Mouse (Mus musculus) frontal cortex, adult 2 months (tissue): ENCODE results near the gene Cdk2ap2. TPM values are rescaled to one million over a fixed set of nuclear protein-coding genes. Genes with fewer than 3 reads are reported as not detected.

Experiments
- polyA plus RNA-seq: library from polyadenylated mRNA; depleted of rRNA; stranded (reverse); fragments of >200 nt; gene quantifications from 2 replicates; pipeline ENCODE4 v1.2.3, GENCODE M21; 2012; rRNA removed

Cdk2ap2 gene
- polyA plus RNA-seq, 1 experiment, result 50.3 TPM

Other genes starting within 250 kb of the Cdk2ap2 start
- 121 and 123 TPM in 2 replicates for gene Chka, start 245.4 kb upstream of the Cdk2ap2 start, polyA plus RNA-seq
- gene Tcirg1, start 190.0 kb upstream of the Cdk2ap2 start, polyA plus RNA-seq, result 45.5 and 48.1 TPM in 2 replicates
- gene Ndufs8, start 184.4 kb upstream of the Cdk2ap2 start, polyA plus RNA-seq, result 283 and 291 TPM in 2 replicates
- 7.9 and 8.5 TPM in 2 replicates for gene Aldh3b1, start 167.4 kb upstream of the Cdk2ap2 start, polyA plus RNA-seq
- gene Unc93b1, start 162.0 kb upstream of the Cdk2ap2 start, polyA plus RNA-seq, result 31.5 and 34.7 TPM in 2 replicates
- gene Aldh3b3, start 138.5 kb upstream of the Cdk2ap2 start, polyA plus RNA-seq, result 0.38 and 0.58 TPM in 2 replicates
- 3.5 and 3.6 TPM in 2 replicates for gene Aldh3b2, start 124.9 kb upstream of the Cdk2ap2 start, polyA plus RNA-seq
- gene Acy3, start 110.6 kb upstream of the Cdk2ap2 start, polyA plus RNA-seq, result 5.6 and 5.8 TPM in 2 replicates
- gene Tbx10, start 104.4 kb upstream of the Cdk2ap2 start, polyA plus RNA-seq, result not detected in 2 replicates
- gene Nudt8, start 96.6 kb upstream of the Cdk2ap2 start, polyA plus RNA-seq, result 7.1 and 8.4 TPM in 2 replicates
- 6.3 TPM in 2 replicates for gene Gm49405, start 96.6 kb upstream of the Cdk2ap2 start, polyA plus RNA-seq
- 287 and 325 TPM in 2 replicates for gene Doc2g, start 93.9 kb upstream of the Cdk2ap2 start, polyA plus RNA-seq
- gene Ndufv1, start 84.4 kb upstream of the Cdk2ap2 start, polyA plus RNA-seq, result 248 and 270 TPM in 2 replicates
- gene Gstp1, start 59.2 kb upstream of the Cdk2ap2 start, polyA plus RNA-seq, result 454 and 506 TPM in 2 replicates
- 5.1 and 14.7 TPM in 2 replicates for gene Gstp2, start 51.2 kb upstream of the Cdk2ap2 start, polyA plus RNA-seq
- not detected in 2 replicates for gene Gstp3, start 37.6 kb upstream of the Cdk2ap2 start, polyA plus RNA-seq
- gene Cabp2, start 15.6 kb upstream of the Cdk2ap2 start, polyA plus RNA-seq, result not detected in 2 replicates
- gene Pitpnm1, start 2.8 kb downstream of the Cdk2ap2 start, polyA plus RNA-seq, result 290 and 305 TPM in 2 replicates
- 162 and 174 TPM in 2 replicates for gene Aip, start 28.7 kb downstream of the Cdk2ap2 start, polyA plus RNA-seq
- gene Gpr152, start 42.6 kb downstream of the Cdk2ap2 start, polyA plus RNA-seq, result 0.06 and 0.11 TPM in 2 replicates
- gene Cabp4, start 46.9 kb downstream of the Cdk2ap2 start, polyA plus RNA-seq, result 0.12 and 0.17 TPM in 2 replicates
- 183 and 225 TPM in 2 replicates for gene Coro1b, start 51.4 kb downstream of the Cdk2ap2 start, polyA plus RNA-seq
- gene Ptprcap, start 56.4 kb downstream of the Cdk2ap2 start, polyA plus RNA-seq, result 1.9 and 2.3 TPM in 2 replicates
- 82.4 and 85.6 TPM in 2 replicates for gene Rps6kb2, start 66.2 kb downstream of the Cdk2ap2 start, polyA plus RNA-seq
- 10.7 and 14.3 TPM in 2 replicates for gene Carns1, start 78.3 kb downstream of the Cdk2ap2 start, polyA plus RNA-seq
- 2.6 and 3.3 TPM in 2 replicates for gene Tbc1d10c, start 94.1 kb downstream of the Cdk2ap2 start, polyA plus RNA-seq
- 347 and 379 TPM in 2 replicates for gene Ppp1ca, start 94.9 kb downstream of the Cdk2ap2 start, polyA plus RNA-seq
- 18.4 and 19.3 TPM in 2 replicates for gene Rad9a, start 104.5 kb downstream of the Cdk2ap2 start, polyA plus RNA-seq
- 3.9 and 4.5 TPM in 2 replicates for gene Clcf1, start 117.1 kb downstream of the Cdk2ap2 start, polyA plus RNA-seq
- gene AC109138.7, start 117.2 kb downstream of the Cdk2ap2 start, polyA plus RNA-seq, result not detected in 2 replicates
- gene Pold4, start 134.7 kb downstream of the Cdk2ap2 start, polyA plus RNA-seq, result 35.0 and 39.4 TPM in 2 replicates
- 98.6 and 106 TPM in 2 replicates for gene Ssh3, start 172.0 kb downstream of the Cdk2ap2 start, polyA plus RNA-seq
- 73.1 and 77.0 TPM in 2 replicates for gene Ankrd13d, start 186.0 kb downstream of the Cdk2ap2 start, polyA plus RNA-seq
- gene Grk2, start 209.0 kb downstream of the Cdk2ap2 start, polyA plus RNA-seq, result 183 and 199 TPM in 2 replicates